Mouse (Mus musculus) G1E (cell line): ENCODE measurements around the gene Hoxa5.

Source experiments
- CTCF ChIP-seq: IDR thresholded peaks from 2 replicates; pipeline ENCODE4 v1.5.1; 2012; ENCODE audit warnings: low read depth, low read length, inconsistent platforms, mixed read lengths
- POLR2AphosphoS5 ChIP-seq: IDR thresholded peaks from 2 replicates; pipeline ENCODE4 v1.6.1; 2012; ENCODE audit warnings: low read depth, low read length, inconsistent platforms; ENCODE audit not compliant: insufficient replicate concordance

DNA sequence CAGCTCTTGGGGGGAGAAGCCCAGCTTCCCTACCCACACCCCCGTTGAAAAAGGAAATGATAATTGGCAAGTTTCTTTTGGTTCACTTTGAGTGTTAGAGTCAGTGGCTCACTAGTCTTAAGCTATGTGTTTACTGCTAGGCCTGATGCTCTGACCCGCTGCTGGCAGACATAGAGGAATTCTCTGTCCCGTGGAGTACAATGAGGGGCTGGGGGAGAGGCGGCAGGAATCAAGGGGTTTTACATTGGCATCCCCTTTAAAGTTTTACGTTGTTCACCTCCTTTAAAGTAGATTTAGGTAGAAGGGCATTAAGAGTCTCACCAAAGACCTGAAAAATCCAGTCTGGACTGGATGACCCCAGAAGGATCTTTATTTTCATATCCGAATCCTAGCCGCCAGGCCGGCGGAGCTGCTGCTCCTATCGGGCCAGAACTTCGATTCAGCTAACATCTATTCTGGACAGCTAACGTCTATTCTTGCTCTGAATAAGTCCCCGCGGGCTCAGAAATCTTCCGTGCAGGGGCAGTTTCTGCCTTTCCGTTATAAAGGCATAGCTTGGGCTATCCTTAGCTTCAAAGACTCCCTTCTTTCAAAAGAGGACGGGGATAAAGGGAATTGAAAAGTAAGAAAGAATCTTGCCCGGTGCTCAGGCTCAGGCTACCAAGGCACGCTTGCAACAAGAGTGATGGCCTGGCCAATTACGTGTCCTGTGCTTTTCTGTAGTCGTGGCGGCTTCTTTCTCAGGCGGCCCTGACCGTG, 47.8 kb upstream of the Hoxa5 start:
- TF ChIP-seq CTCF (no peak), POLR2AphosphoS5 (no peak)
